Mouse (Mus musculus): ENCODE data around the gene Ppp6r3. TPM values are rescaled to one million over a fixed set of nuclear protein-coding genes. Genes with fewer than 3 reads are reported as not detected.

The Ppp6r3 gene
- polyA plus RNA-seq, 1 experiment from 2014 or later = 56.3 TPM

GRCm38 (mm10) chr19:3564309-3564708 is 11.2 kb downstream of the Ppp6r3 start:
- Histone ChIP-seq H3K4me2 (no peak overlapping the region), H3K9ac (no peak overlapping the region), H3K27me3 (no peaks in the 10 kb centered on the region), H3K9me3 (no peaks in the 10 kb centered on the region), H3K4me1 (replicated peaks) (no peaks in the 10 kb centered on the region; the same call in 1 of the 2 replicates), H3K36me3 (no peaks in the 10 kb centered on the region), H3K27ac (replicated peaks) (no peak overlapping the region), H3K4me3 (no peak overlapping the region)
- WGBS = 93% methylated on average over 3 of the region's 3 CpGs
- no peak for ATAC-seq (ENCODE audit: low read depth)

DNA sequence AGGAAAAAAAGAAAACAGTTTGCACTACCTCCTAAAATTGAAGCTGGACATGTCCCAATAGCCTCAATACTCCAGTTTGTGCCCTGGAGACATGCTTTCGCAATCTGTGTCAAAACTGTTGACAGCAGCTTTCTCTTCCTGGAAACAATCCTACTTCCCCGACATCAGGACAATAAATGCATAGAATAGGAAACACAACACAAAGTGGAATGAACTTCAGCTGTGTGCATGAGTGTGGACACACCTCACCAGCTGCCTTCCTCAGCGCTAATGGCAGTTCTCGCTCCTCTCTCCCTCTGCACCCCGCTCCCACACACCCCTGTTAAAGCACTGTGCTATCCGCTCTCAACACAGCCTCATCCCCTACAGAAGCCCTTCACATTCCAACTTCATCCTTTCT is 12.8 kb downstream of the Ppp6r3 start:
- no peak for ATAC-seq (ENCODE audit: low read depth)
- no peaks in the 10 kb centered on the region for H3K27me3 ChIP-seq
- no peaks in the 10 kb centered on the region for H3K9me3 ChIP-seq
- no peak overlapping the region for H3K4me3 ChIP-seq
- WGBS = 90% methylated on average over 6 of the region's 6 CpGs
- H3K4me2 ChIP-seq = no peak overlapping the region
- no peaks in the 10 kb centered on the region for H3K36me3 ChIP-seq
- H3K9ac ChIP-seq = no peak overlapping the region
- H3K27ac ChIP-seq (replicated peaks) = no peak overlapping the region
- no peaks in the 10 kb centered on the region; the same call in 1 of the 2 replicates for H3K4me1 ChIP-seq (replicated peaks)

DNA sequence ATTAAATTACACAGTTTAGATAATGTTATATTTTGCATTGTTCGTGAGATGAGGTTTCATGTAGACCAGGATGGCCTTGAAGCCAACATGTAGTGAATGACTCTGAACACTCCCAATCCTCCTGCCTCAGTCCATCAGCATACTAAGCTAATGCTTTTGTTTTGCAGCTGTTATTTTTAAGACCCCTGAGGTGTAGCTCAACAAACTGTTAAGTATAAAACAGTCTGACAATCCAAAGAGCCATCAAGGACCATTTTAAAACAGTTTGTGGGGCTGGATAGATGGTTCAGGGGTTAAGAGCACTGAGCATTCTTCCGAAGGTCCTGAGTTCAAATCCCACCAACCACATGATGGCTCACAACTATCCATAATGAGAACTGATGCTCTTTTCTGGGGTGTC is 13.3 kb downstream of the Ppp6r3 start:
- H3K4me2 ChIP-seq = no peak overlapping the region
- no peaks in the 10 kb centered on the region for H3K4me1 ChIP-seq (replicated peaks)
- no peaks in the 10 kb centered on the region for H3K36me3 ChIP-seq
- 94% methylated on average over 2 of the region's 2 CpGs for WGBS
- no peak overlapping the region for H3K27ac ChIP-seq (replicated peaks)
- H3K4me3 ChIP-seq = no peak overlapping the region
- H3K9me3 ChIP-seq = no peaks in the 10 kb centered on the region
- no peak overlapping the region for H3K9ac ChIP-seq
- no peaks in the 10 kb centered on the region for H3K27me3 ChIP-seq
- no peak for ATAC-seq (ENCODE audit: low read depth)

GRCm38 (mm10) chr19:3556169-3556827 is 19.3 kb downstream of the Ppp6r3 start:
- Histone ChIP-seq H3K27me3 (no peaks in the 10 kb centered on the region), H3K27ac (replicated peaks) (no peak overlapping the region), H3K4me2 (no peak overlapping the region), H3K9ac (no peak overlapping the region), H3K9me3 (no peaks in the 10 kb centered on the region), H3K36me3 (no peaks in the 10 kb centered on the region), H3K4me3 (no peak overlapping the region), H3K4me1 (replicated peaks) (peaks cover 5% of the 10 kb centered on the region)
- WGBS = 94% methylated on average over 2 of the region's 2 CpGs
- no peak for ATAC-seq (ENCODE audit: low read depth)

- no peak for ATAC-seq (ENCODE audit: low read depth)
- Histone ChIP-seq H3K4me1 (replicated peaks) (peaks cover 5% of the 10 kb centered on the region), H3K36me3 (no peaks in the 10 kb centered on the region), H3K27ac (replicated peaks) (no peak overlapping the region), H3K27me3 (no peaks in the 10 kb centered on the region), H3K4me2 (no peak overlapping the region), H3K9me3 (no peaks in the 10 kb centered on the region), H3K9ac (no peak overlapping the region), H3K4me3 (no peak overlapping the region)
- WGBS = 92% methylated on average over 8 of the region's 8 CpGs
These were observed 20.8 kb downstream of the Ppp6r3 start for GRCm38 (mm10) chr19:3554785-3555184.

DNA sequence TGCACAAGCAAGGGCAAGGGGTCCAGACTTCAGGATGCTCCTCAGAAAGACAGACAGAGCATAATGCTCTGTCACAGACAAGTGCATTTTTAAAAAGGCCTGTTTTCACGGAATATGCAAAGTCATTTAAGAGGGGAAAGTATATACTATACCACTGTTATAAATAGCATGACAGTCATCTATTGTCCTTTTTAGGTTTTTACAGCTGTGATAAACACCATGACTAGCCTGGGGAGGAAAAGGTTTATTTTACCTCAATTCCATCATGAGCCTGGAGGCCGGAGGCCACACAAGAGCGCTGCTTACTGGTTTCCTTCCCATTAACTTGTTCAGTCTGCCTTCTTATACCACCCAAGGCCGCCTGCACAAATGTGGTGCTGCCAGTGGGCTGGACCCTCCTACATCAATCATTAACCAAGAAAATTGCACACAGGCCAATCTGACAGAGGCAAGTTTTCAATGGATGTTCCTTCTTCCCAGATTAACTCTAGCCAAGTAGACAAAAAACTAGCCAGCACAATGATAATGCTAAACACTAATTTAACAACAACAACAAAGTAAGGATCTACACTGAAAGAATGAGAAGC is 23.9 kb downstream of the Ppp6r3 start:
- H3K27me3 ChIP-seq = no peaks in the 10 kb centered on the region
- no peak overlapping the region for H3K4me2 ChIP-seq
- H3K9me3 ChIP-seq = no peaks in the 10 kb centered on the region
- WGBS = 29% methylated on average over 4 of the region's 4 CpGs
- H3K4me1 ChIP-seq (replicated peaks) = peaks cover 5% of the 10 kb centered on the region
- no peak for ATAC-seq (ENCODE audit: low read depth)
- H3K9ac ChIP-seq = no peak overlapping the region
- no peak overlapping the region for H3K4me3 ChIP-seq
- no peak overlapping the region for H3K27ac ChIP-seq (replicated peaks)
- no peaks in the 10 kb centered on the region for H3K36me3 ChIP-seq

- whole genome bisulfite sequencing = 97% methylated on average over 1 of the region's 1 CpGs
- peaks cover 5% of the 10 kb centered on the region for H3K4me1 ChIP-seq (replicated peaks)
- no peak overlapping the region for H3K27ac ChIP-seq (replicated peaks)
- no peak overlapping the region for H3K4me2 ChIP-seq
- no peaks in the 10 kb centered on the region for H3K36me3 ChIP-seq
- no peak overlapping the region for H3K9ac ChIP-seq
- H3K4me3 ChIP-seq = no peak overlapping the region
- ATAC-seq (ENCODE audit: low read depth) = no peak
- H3K27me3 ChIP-seq = no peaks in the 10 kb centered on the region
- no peaks in the 10 kb centered on the region for H3K9me3 ChIP-seq
These were observed 25.4 kb downstream of the Ppp6r3 start for GRCm38 (mm10) chr19:3550101-3550500.

- no peaks in the 10 kb centered on the region for H3K27me3 ChIP-seq
- no peaks in the 10 kb centered on the region for H3K36me3 ChIP-seq
- 94% methylated on average over 1 of the region's 1 CpGs for WGBS
- H3K4me3 ChIP-seq = no peak overlapping the region
- H3K9me3 ChIP-seq = no peaks in the 10 kb centered on the region
- H3K27ac ChIP-seq (replicated peaks) = no peak overlapping the region
- no peak for ATAC-seq (ENCODE audit: low read depth)
- H3K4me1 ChIP-seq (replicated peaks) = peaks cover 5% of the 10 kb centered on the region
- H3K9ac ChIP-seq = no peak overlapping the region
- H3K4me2 ChIP-seq = no peak overlapping the region
These were observed 26.3 kb downstream of the Ppp6r3 start for GRCm38 (mm10) chr19:3549263-3549662.

- Histone ChIP-seq H3K4me1 (replicated peaks) (peaks cover 9% of the 10 kb centered on the region), H3K36me3 (0 out of 2 replicates have a peak, but pooled peaks cover 4% of the 10 kb centered on the region), H3K27ac (replicated peaks) (no peak overlapping the region), H3K4me2 (no peak overlapping the region), H3K9ac (no peak overlapping the region), H3K27me3 (no peaks in the 10 kb centered on the region), H3K9me3 (no peaks in the 10 kb centered on the region), H3K4me3 (no peak overlapping the region)
- WGBS = 98% methylated on average over 1 of the region's 1 CpGs
- no peak for ATAC-seq (ENCODE audit: low read depth)
These were observed 27.2 kb downstream of the Ppp6r3 start for GRCm38 (mm10) chr19:3548311-3548710.

DNA sequence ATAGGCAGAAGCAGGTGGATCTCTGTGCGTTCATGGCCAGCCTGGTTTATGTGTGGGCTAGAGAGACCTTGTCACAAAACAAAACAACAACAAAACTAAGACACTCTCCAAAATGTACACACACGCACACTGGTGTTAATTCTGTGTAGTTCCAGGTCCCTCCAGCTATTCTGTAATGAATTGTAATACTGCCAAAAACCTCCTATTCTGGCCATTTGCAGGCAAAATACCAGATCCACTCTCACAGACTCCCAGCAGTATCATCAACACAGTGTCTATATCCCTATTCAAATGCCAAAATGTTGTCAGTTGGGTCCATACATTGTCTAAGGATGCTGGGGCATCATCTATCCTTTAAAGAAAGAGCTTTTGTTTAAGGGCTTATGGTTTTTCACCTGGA is 30.6 kb downstream of the Ppp6r3 start:
- Histone ChIP-seq H3K9ac (no peak overlapping the region), H3K27me3 (no peaks in the 10 kb centered on the region), H3K36me3 (peaks cover 14% of the 10 kb centered on the region), H3K27ac (replicated peaks) (no peak overlapping the region), H3K4me2 (no peak overlapping the region), H3K4me1 (replicated peaks) (peaks cover 5% of the 10 kb centered on the region), H3K9me3 (no peaks in the 10 kb centered on the region), H3K4me3 (no peak overlapping the region)
- WGBS = 91% methylated on average over 2 of the region's 2 CpGs
- no peak for ATAC-seq (ENCODE audit: low read depth)

DNA sequence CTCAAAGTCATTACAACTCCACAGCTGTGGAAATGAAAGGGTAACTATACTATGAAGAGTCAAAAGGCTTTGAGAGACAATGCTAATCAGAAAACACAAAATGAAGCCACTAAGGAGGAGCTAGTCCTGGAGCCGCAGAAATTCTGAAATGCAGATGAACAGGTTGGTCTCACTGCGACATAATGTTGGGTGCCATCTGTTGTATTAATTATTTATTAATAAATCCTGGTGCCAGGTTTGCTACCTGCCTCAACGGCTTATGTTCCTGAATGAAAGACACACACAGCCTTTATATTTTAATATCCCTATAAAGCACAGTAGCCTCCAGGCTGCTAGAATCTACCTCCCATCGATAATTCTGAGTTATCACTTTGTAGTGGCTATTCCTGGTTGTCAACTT is 33.0 kb downstream of the Ppp6r3 start:
- Histone ChIP-seq H3K4me3 (no peak overlapping the region), H3K36me3 (peaks cover 19% of the 10 kb centered on the region), H3K9ac (no peak overlapping the region), H3K4me2 (no peak overlapping the region), H3K9me3 (no peaks in the 10 kb centered on the region), H3K27ac (replicated peaks) (no peak overlapping the region), H3K27me3 (no peaks in the 10 kb centered on the region), H3K4me1 (replicated peaks) (peaks cover 5% of the 10 kb centered on the region)
- no peak for ATAC-seq (ENCODE audit: low read depth)
- WGBS = 82% methylated on average over 4 of the region's 4 CpGs

DNA sequence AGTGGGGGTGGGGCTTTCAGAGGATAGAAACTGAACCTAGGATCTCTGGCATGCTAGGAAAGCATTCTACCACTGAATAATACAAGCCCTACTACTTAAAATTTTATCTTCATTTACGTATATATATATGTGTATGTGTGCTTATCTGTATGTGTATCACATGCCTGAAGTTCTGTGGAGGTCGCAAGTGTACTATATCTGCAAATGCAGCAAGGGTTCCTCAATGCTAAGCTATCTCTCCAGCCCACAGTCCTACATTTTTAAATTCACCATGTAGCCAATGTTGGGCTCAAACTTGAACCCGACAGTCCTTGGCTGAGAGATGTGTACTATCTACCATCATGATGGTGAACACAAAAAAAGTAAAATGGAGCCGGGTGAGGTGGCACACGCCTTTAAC is 34.6 kb downstream of the Ppp6r3 start:
- no peak for ATAC-seq (ENCODE audit: low read depth)
- 95% methylated on average over 5 of the region's 5 CpGs for WGBS
- H3K27ac ChIP-seq (replicated peaks) = no peak overlapping the region
- no peak overlapping the region for H3K4me2 ChIP-seq
- no peaks in the 10 kb centered on the region for H3K9me3 ChIP-seq
- H3K4me3 ChIP-seq = no peak overlapping the region
- H3K4me1 ChIP-seq (replicated peaks) = peaks cover 5% of the 10 kb centered on the region
- peaks cover 19% of the 10 kb centered on the region for H3K36me3 ChIP-seq
- no peaks in the 10 kb centered on the region for H3K27me3 ChIP-seq
- no peak overlapping the region for H3K9ac ChIP-seq

- H3K4me1 ChIP-seq (replicated peaks) = peaks cover 5% of the 10 kb centered on the region
- no peak overlapping the region for H3K4me3 ChIP-seq
- H3K9ac ChIP-seq = no peak overlapping the region
- H3K27ac ChIP-seq (replicated peaks) = no peak overlapping the region
- H3K36me3 ChIP-seq = peaks cover 19% of the 10 kb centered on the region
- H3K9me3 ChIP-seq = no peaks in the 10 kb centered on the region
- WGBS = 83% methylated on average over 2 of the region's 2 CpGs
- no peak for ATAC-seq (ENCODE audit: low read depth)
- H3K4me2 ChIP-seq = no peak overlapping the region
- no peaks in the 10 kb centered on the region for H3K27me3 ChIP-seq
These were observed 35.3 kb downstream of the Ppp6r3 start for GRCm38 (mm10) chr19:3540254-3540653.
